Mouse (Mus musculus): Measurements from ENCODE around the gene Adamts14. TPM values are rescaled to one million over a fixed set of nuclear protein-coding genes. Genes with fewer than 3 reads are reported as not detected.

Adamts14 gene
- polyA plus RNA-seq, 1 experiment from 2014 or later = 0.29 TPM

DNA sequence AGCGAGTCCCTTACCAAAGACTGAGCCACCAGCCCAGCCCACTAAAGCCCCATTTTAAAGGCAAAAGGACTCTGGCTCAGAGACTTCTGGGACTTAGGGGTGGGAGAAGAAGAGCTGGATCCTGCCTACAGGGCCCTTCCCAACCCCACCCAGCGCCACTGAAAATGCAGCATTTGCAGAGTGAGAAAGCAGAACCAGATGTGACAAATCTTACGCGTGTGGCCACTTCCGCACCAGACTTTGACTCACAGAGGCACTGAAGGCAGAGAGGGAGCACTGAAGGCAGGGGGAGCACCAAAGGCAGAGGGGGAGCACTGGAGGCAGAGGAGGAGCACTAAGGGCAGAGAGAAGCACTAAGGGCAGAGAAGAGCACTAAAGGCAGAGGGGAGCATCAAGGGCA is 5.9 kb downstream of the Adamts14 start:
- no peak overlapping the region for H3K27ac ChIP-seq (ENCODE audit: low read length)
- no peak overlapping the region for H3K4me3 ChIP-seq (ENCODE audit: low read depth, low read length)
- no peak overlapping the region for H3K9ac ChIP-seq (ENCODE audit: low read depth, low read length)
- no peak overlapping the region for H3K4me2 ChIP-seq (ENCODE audit: low read length)
- H3K9me3 ChIP-seq (replicated peaks; ENCODE audit: control insufficient read depth, low read length, poor library complexity, severe bottlenecking) = no peaks in the 10 kb centered on the region
- no peak for ATAC-seq
- no peaks in the 10 kb centered on the region for H3K4me1 ChIP-seq (ENCODE audit: control insufficient read depth, insufficient read depth, low read length)
- no peaks in the 10 kb centered on the region for H3K36me3 ChIP-seq (ENCODE audit: control insufficient read depth, insufficient read depth, low read length)
- H3K27me3 ChIP-seq (ENCODE audit: control insufficient read depth, insufficient read depth, low read depth, low read length) = no peaks in the 10 kb centered on the region
- 91% methylated on average over 5 of the region's 5 CpGs for WGBS

DNA sequence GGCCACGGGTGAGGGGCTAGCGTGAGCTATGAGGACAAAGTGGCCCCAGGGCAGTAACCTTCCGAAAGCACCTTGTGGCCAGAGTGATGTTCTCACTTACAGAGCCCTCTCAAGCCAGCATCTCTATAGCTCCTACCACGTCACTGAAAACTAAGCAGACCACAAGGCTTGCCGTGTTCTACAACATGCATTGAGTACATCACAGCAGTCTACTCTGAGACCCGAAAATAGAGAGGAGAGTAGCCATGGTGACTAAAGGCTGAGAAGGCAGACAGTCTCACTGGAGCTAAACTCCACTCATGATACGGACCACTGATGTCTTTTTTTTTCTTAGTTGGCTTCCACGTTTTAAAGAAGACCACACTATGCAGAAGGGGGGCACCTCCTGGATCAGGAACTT is 9.6 kb downstream of the Adamts14 start:
- no peaks in the 10 kb centered on the region for H3K4me1 ChIP-seq (ENCODE audit: control insufficient read depth, insufficient read depth, low read length)
- H3K4me3 ChIP-seq (ENCODE audit: low read depth, low read length) = no peak overlapping the region
- H3K27ac ChIP-seq (ENCODE audit: low read length) = no peak overlapping the region
- H3K27me3 ChIP-seq (ENCODE audit: control insufficient read depth, insufficient read depth, low read depth, low read length) = no peaks in the 10 kb centered on the region
- H3K4me2 ChIP-seq (ENCODE audit: low read length) = no peak overlapping the region
- H3K36me3 ChIP-seq (ENCODE audit: control insufficient read depth, insufficient read depth, low read length) = no peaks in the 10 kb centered on the region
- H3K9me3 ChIP-seq (replicated peaks; ENCODE audit: control insufficient read depth, low read length, poor library complexity, severe bottlenecking) = no peaks in the 10 kb centered on the region
- H3K9ac ChIP-seq (ENCODE audit: low read depth, low read length) = no peak overlapping the region
- no peak for ATAC-seq
- WGBS = 82% methylated on average over 8 of the region's 8 CpGs

DNA sequence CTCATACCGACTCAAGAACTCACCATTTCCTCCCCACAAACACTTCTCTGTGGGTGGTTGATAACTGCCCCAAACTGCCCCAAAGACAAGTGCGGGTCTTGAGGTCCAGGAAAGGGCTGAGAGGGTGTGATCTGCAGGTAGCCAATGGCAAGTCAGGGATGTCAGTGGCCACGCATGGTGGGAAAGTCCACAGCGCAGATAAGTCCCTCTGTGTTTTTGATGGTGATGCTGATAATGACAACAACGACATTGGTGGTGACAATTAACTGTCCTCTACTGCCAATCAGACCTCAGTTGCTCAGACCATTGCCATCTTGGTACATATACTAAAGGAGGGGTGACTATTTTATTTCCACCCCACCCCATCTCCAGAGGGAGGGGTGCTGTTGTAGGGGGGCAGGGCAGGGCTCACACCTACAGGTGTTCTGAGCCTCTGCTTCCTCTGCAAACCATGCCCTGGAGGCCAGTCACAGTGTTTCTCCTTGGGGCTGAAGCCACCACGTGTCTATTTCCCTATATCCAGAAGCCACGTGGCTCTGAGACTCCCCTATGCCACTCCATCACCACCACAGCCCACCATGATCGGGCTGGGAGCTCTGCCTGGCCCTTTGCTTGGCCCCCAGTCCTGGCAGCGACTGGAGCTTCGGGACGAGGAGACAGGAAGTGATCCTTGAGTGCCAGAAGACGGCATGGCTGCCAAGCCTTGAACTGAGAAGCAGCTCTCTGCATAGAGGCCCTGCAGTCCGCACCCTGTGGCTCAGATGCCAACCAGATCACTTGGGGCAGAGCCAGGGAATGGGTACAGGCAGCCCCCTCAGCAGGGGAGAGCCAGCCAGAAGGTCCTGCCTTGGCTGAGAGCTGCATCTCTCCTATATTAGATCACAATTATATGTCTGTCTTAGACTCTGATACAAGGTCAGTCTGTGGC is 11.7 kb downstream of the Adamts14 start:
- H3K4me2 ChIP-seq (ENCODE audit: low read length) = no peak overlapping the region
- 0 out of 2 replicates have a peak, but pooled peaks cover 6% of the 10 kb centered on the region for H3K9me3 ChIP-seq (replicated peaks; ENCODE audit: control insufficient read depth, low read length, poor library complexity, severe bottlenecking)
- H3K4me1 ChIP-seq (ENCODE audit: control insufficient read depth, insufficient read depth, low read length) = no peaks in the 10 kb centered on the region
- ATAC-seq = no peak
- WGBS = 74% methylated on average over 13 of the region's 13 CpGs
- no peak overlapping the region for H3K4me3 ChIP-seq (ENCODE audit: low read depth, low read length)
- H3K36me3 ChIP-seq (ENCODE audit: control insufficient read depth, insufficient read depth, low read length) = no peaks in the 10 kb centered on the region
- H3K9ac ChIP-seq (ENCODE audit: low read depth, low read length) = no peak overlapping the region
- no peaks in the 10 kb centered on the region for H3K27me3 ChIP-seq (ENCODE audit: control insufficient read depth, insufficient read depth, low read depth, low read length)
- H3K27ac ChIP-seq (ENCODE audit: low read length) = no peak overlapping the region

DNA sequence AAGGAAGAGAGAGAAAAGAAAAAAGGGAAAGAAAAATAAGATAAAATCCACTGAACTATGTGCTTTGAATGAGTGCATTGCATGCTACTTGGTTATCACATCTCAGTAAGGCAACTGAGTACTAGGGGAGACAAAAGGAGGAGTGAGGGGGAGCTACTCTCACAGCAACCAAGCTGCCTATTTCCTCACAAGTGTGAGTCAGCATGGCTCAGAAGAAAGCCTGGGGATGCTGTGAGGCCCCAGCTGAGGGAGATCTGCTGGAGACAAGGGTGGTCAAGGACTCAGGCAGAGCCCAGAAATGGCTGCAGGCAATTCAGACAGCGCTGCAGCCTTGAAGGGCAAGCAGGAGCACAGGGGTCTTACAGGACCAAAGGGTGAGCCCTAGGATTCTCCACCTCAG is 15.1 kb downstream of the Adamts14 start:
- 94% methylated on average over 1 of the region's 1 CpGs for WGBS
- Histone ChIP-seq H3K4me3 (ENCODE audit: low read depth, low read length) (no peak overlapping the region), H3K36me3 (ENCODE audit: control insufficient read depth, insufficient read depth, low read length) (no peaks in the 10 kb centered on the region), H3K9ac (ENCODE audit: low read depth, low read length) (no peak overlapping the region), H3K9me3 (replicated peaks; ENCODE audit: control insufficient read depth, low read length, poor library complexity, severe bottlenecking) (0 out of 2 replicates have a peak, but pooled peaks cover 6% of the 10 kb centered on the region), H3K4me1 (ENCODE audit: control insufficient read depth, insufficient read depth, low read length) (no peaks in the 10 kb centered on the region), H3K27ac (ENCODE audit: low read length) (no peak overlapping the region), H3K27me3 (ENCODE audit: control insufficient read depth, insufficient read depth, low read depth, low read length) (no peaks in the 10 kb centered on the region), H3K4me2 (ENCODE audit: low read length) (no peak overlapping the region)
- ATAC-seq = no peak

DNA sequence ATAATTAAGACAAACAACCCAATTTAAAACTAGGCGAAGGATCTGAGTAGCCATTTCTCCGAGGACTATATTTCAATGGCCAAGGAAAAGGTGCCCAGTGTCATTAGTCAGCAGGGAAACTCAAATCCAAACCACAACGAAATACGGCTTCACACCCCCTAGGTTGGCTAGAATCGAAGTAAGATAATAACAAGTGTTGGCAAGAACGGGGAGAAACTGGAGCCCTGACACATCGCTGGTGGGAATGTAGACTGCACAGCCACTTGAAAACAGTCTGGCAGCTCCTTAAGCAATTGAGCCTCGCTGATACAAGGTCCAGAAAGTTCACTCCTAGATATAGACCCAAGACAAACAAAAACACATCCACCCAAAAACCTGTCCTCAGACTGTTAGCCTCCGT is 16.6 kb downstream of the Adamts14 start:
- no peak for ATAC-seq
- Histone ChIP-seq H3K36me3 (ENCODE audit: control insufficient read depth, insufficient read depth, low read length) (no peaks in the 10 kb centered on the region), H3K4me1 (ENCODE audit: control insufficient read depth, insufficient read depth, low read length) (no peaks in the 10 kb centered on the region), H3K27ac (ENCODE audit: low read length) (no peak overlapping the region), H3K4me3 (ENCODE audit: low read depth, low read length) (no peak overlapping the region), H3K9me3 (replicated peaks; ENCODE audit: control insufficient read depth, low read length, poor library complexity, severe bottlenecking) (0 out of 2 replicates have a peak, but pooled peaks cover 6% of the 10 kb centered on the region), H3K9ac (ENCODE audit: low read depth, low read length) (no peak overlapping the region), H3K4me2 (ENCODE audit: low read length) (no peak overlapping the region), H3K27me3 (ENCODE audit: control insufficient read depth, insufficient read depth, low read depth, low read length) (no peaks in the 10 kb centered on the region)
- WGBS = 97% methylated on average over 9 of the region's 9 CpGs

DNA sequence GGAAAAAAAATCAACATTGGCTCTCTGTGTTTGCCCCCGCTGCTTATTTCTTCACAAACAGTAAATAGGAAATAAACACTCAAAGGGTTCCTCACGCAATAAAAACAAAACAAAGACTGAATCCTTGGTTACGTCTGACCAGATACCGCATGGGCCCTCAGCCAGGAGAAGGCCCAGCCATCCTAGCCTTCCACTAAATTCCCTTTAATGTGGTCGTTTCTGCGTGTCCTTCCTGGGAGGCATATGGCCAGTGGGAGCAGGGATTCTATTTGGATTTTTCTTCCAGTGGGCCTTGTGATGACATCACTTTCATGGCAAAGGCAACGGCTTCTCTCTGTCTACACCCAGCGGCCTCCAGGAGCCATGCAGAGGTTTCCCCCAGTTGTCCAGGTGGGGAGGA is 18.0 kb downstream of the Adamts14 start:
- H3K4me1 ChIP-seq (ENCODE audit: control insufficient read depth, insufficient read depth, low read length) = no peaks in the 10 kb centered on the region
- ATAC-seq = no peak
- H3K27me3 ChIP-seq (ENCODE audit: control insufficient read depth, insufficient read depth, low read depth, low read length) = no peaks in the 10 kb centered on the region
- no peak overlapping the region for H3K27ac ChIP-seq (ENCODE audit: low read length)
- H3K9me3 ChIP-seq (replicated peaks; ENCODE audit: control insufficient read depth, low read length, poor library complexity, severe bottlenecking) = 0 out of 2 replicates have a peak, but pooled peaks cover 6% of the 10 kb centered on the region
- no peak overlapping the region for H3K4me3 ChIP-seq (ENCODE audit: low read depth, low read length)
- H3K36me3 ChIP-seq (ENCODE audit: control insufficient read depth, insufficient read depth, low read length) = no peaks in the 10 kb centered on the region
- H3K9ac ChIP-seq (ENCODE audit: low read depth, low read length) = no peak overlapping the region
- 77% methylated on average over 8 of the region's 8 CpGs for WGBS
- no peak overlapping the region for H3K4me2 ChIP-seq (ENCODE audit: low read length)

DNA sequence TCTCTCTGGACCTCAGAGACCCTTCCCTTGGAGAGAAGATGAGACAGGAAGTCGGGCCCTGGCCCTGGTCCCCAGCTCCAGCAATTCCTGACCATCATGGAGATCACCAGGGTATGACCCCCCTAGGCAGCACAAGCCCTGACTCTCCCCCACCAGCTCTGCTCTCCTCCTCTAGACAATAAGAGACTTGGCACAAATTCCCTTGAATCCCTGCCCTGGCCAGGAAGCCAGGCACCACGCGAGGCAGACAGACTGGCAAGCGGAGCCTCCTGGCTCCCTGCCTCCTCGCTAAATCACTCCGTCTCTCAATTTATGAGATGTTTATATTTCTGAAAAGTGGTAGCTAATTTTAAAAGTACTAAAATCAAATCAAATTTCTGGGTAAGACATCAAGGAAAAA is 18.5 kb downstream of the Adamts14 start:
- Histone ChIP-seq H3K4me1 (ENCODE audit: control insufficient read depth, insufficient read depth, low read length) (no peaks in the 10 kb centered on the region), H3K9me3 (replicated peaks; ENCODE audit: control insufficient read depth, low read length, poor library complexity, severe bottlenecking) (0 out of 2 replicates have a peak, but pooled peaks cover 6% of the 10 kb centered on the region), H3K4me2 (ENCODE audit: low read length) (no peak overlapping the region), H3K36me3 (ENCODE audit: control insufficient read depth, insufficient read depth, low read length) (no peaks in the 10 kb centered on the region), H3K27me3 (ENCODE audit: control insufficient read depth, insufficient read depth, low read depth, low read length) (no peaks in the 10 kb centered on the region), H3K4me3 (ENCODE audit: low read depth, low read length) (no peak overlapping the region), H3K9ac (ENCODE audit: low read depth, low read length) (no peak overlapping the region), H3K27ac (ENCODE audit: low read length) (no peak overlapping the region)
- WGBS = 82% methylated on average over 6 of the region's 6 CpGs
- ATAC-seq = no peak

DNA sequence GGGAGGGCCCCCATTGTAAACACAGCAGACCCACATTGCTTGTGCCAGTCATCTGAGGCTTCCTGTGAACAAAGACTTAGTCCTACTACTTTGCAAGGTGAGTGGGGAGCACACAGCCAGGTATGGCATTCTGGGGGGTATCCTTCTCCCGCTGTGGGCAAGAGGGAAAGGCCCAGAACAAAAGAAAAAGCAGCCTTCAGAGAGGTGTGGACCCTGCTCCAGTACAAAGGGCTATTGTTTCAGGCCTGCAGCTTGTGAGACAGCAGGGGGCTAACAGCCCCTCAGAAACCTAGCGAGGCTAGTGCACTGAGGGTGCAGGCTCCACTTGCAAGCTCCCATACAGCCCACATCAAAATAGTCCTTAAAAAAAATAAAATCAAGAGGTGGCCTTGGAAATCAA is 23.3 kb downstream of the Adamts14 start:
- no peak for ATAC-seq
- Histone ChIP-seq H3K9me3 (replicated peaks; ENCODE audit: control insufficient read depth, low read length, poor library complexity, severe bottlenecking) (no peaks in the 10 kb centered on the region), H3K27ac (ENCODE audit: low read length) (no peak overlapping the region), H3K36me3 (ENCODE audit: control insufficient read depth, insufficient read depth, low read length) (no peaks in the 10 kb centered on the region), H3K4me2 (ENCODE audit: low read length) (no peak overlapping the region), H3K27me3 (ENCODE audit: control insufficient read depth, insufficient read depth, low read depth, low read length) (no peaks in the 10 kb centered on the region), H3K9ac (ENCODE audit: low read depth, low read length) (no peak overlapping the region), H3K4me3 (ENCODE audit: low read depth, low read length) (no peak overlapping the region), H3K4me1 (ENCODE audit: control insufficient read depth, insufficient read depth, low read length) (no peaks in the 10 kb centered on the region)
- 11% methylated on average over 2 of the region's 2 CpGs for WGBS

DNA sequence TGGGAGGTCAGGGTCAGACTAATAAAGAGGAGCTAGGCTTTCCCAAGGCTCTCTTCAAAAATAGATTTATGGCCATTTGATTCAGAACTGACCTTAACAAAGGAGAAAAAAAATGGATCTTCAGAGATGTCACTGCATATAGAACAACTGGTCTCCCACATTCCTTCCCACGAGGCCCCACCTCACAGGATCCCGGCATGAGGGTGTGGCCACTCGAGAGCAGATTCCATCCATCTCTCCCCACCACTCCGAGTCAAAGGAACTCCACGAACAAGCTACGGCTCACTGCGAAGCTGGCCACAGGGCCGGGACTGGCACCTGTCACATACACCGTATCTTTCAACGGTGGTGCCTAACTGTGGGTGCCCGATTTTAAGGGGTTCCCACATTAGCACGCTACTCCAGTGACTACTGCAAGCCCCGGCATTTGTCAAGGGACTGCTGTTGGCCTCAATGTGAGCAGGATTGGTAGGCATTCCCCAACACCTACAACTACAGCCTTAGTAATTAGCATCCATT is 24.6 kb downstream of the Adamts14 start:
- ATAC-seq = no peak
- Histone ChIP-seq H3K9me3 (replicated peaks; ENCODE audit: control insufficient read depth, low read length, poor library complexity, severe bottlenecking) (no peaks in the 10 kb centered on the region), H3K27me3 (ENCODE audit: control insufficient read depth, insufficient read depth, low read depth, low read length) (no peaks in the 10 kb centered on the region), H3K36me3 (ENCODE audit: control insufficient read depth, insufficient read depth, low read length) (no peaks in the 10 kb centered on the region), H3K4me1 (ENCODE audit: control insufficient read depth, insufficient read depth, low read length) (no peaks in the 10 kb centered on the region), H3K9ac (ENCODE audit: low read depth, low read length) (no peak overlapping the region), H3K27ac (ENCODE audit: low read length) (no peak overlapping the region), H3K4me2 (ENCODE audit: low read length) (no peak overlapping the region), H3K4me3 (ENCODE audit: low read depth, low read length) (no peak overlapping the region)
- WGBS = 88% methylated on average over 13 of the region's 13 CpGs

All from midbrain, embryonic 16.5 days (tissue).